Mouse (Mus musculus): Measurements from ENCODE around the gene Ccl3. TPM values are rescaled to one million over a fixed set of nuclear protein-coding genes. Genes with fewer than 3 reads are reported as not detected.

Gene Ccl3
- 7.2 TPM for total RNA-seq (2023)

DNA sequence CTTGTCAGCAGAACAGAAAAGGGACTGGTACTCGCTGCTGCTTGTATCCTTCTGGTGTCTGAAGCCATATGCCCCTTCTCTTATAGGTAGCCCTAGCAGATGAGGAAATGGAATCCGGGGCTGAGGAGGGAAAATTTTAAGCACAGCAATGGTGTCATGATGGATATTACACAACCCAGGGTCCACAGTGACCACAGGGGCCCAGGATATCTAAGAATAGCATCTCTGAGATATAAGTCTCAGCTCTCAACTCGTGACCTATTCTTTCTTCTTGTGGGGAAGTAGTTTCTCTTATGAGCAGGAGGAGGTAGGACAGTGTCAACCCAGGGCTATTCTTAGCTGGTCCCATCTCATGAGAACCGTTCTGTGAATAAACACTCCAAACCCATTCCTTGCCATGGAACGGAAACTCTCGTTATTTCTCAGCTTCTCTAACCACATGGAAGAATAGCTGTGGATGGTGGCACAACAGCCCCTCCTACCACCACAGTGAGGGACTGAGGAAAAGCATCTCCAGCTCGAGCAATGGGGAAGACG lies at the start of gene Ccl3:
TSS of gene Ccl3 (minus strand) at position 51 of the 537 bp plus-strand sequence.

DNA sequence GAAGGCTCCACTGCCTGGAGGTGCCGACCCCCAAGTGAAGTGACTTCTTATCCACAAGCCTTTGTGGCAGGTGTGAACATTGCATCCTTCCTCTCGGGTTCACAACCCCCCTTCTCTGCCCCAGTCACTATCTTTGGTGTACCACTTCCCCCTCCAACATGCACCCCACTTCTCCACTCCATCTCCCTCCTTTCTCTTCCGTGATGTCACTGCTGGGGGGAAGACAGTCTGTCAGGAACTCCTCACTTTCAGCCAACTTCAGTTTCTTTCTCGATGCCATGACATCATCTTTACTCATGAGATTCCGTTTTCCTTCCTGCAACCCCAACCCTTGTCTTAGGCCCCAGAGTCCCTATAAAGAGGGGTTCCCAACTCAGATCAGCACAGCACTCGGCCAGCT lies 13.0 kb upstream of the Ccl3 start, which contains the start of gene Ccl4:
TSS of gene Ccl4 (plus strand) at position 381 of the 400 bp plus-strand sequence.

DNA sequence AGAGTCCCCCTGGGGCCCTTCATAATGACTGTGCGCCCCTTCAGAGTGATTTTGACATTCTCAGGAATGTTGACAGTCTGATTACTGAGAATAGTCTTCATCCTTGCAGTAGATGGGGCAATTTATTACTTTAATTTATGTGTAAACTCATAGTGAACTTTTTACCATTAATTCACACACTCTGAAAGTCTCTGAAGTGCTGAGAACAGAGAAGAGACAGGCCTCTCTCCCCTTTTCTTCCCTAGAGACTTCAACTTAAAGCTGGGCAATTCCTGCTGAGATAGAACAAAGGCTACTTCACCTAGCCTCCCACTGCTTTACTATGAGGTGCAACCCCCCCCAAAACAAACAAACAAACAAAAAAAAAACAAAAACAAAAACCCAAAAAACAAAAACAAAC lies 3.6 kb downstream of the Ccl3 start, which contains the start of gene Rpl9-ps1:
TSS of gene Rpl9-ps1 (minus strand) at position 101 of the 400 bp plus-strand sequence.

Other genes starting within 250 kb of the Ccl3 start
- 0.89 TPM for gene Rasl10b, start 240.2 kb downstream of the Ccl3 start, total RNA-seq (2023)
- not detected for gene Gas2l2, start 219.9 kb downstream of the Ccl3 start, total RNA-seq (2023)
- not detected for gene 1700020L24Rik, start 211.7 kb downstream of the Ccl3 start, total RNA-seq (2023)
- gene Mmp28, start 186.3 kb downstream of the Ccl3 start, total RNA-seq (2023), result not detected
- gene Taf15, start 176.3 kb downstream of the Ccl3 start, total RNA-seq (2023), result 145 TPM
- not detected for gene Heatr9, start 127.2 kb downstream of the Ccl3 start, total RNA-seq (2023)
- 19.3 TPM for gene Ccl5, start 118.8 kb downstream of the Ccl3 start, total RNA-seq (2023)
- 0.49 TPM for gene Ccl9, start 70.7 kb downstream of the Ccl3 start, total RNA-seq (2023)
- 4.1 TPM for gene Ccl6, start 56.3 kb downstream of the Ccl3 start, total RNA-seq (2023)
- gene Rpl9-ps1, start 3.7 kb downstream of the Ccl3 start, total RNA-seq (2023), result not detected
- 7.4 TPM for gene Ccl4, start 13.2 kb upstream of the Ccl3 start, total RNA-seq (2023)
- not detected for gene Wfdc17, start 54.6 kb upstream of the Ccl3 start, total RNA-seq (2023)
- gene Wfdc18, start 59.7 kb upstream of the Ccl3 start, total RNA-seq (2023), result not detected
- gene Wfdc21, start 97.6 kb upstream of the Ccl3 start, total RNA-seq (2023), result not detected
- gene Heatr6, start 104.3 kb upstream of the Ccl3 start, total RNA-seq (2023), result 36.4 TPM
- not detected for gene Hnf1b, start 200.7 kb upstream of the Ccl3 start, total RNA-seq (2023)

Measured in CD8-positive naive resting alpha-beta T cell, adult 57 days (primary cell).